Mouse (Mus musculus): ENCODE results near the gene Col9a1. TPM values are rescaled to one million over a fixed set of nuclear protein-coding genes. Genes with fewer than 3 reads are reported as not detected.

The Col9a1 gene
- polyA plus RNA-seq (2021; fragmentation: Nextera tagmentation) = 0.09 and 0.10 TPM in 2 replicates
- long read RNA-seq, experiment 1 = 0 reads
- long read RNA-seq, experiment 2, partial matches to known transcripts = 2 of 3 reads
- long read RNA-seq, experiment 2, other reads (novel, unspliced or antisense) = 1 of 3 reads

GRCm38 (mm10) chr1:24177224-24177851 lies at the start of gene Col9a1:
Gene Col9a1 (plus strand): TSS chr1:24177610.

Other genes with a start within 250 kb of the Col9a1 start
- 175 and 196 TPM in 2 replicates for gene Sdhaf4, start 172.0 kb upstream of the Col9a1 start, polyA plus RNA-seq (2021; fragmentation: Nextera tagmentation)
- 3.9 and 6.0 TPM in 2 replicates for gene Fam135a, start 77.3 kb upstream of the Col9a1 start, polyA plus RNA-seq (2021; fragmentation: Nextera tagmentation)

Measured in layer of hippocampus, adult 6 months (tissue).